Mouse (Mus musculus) CH12.LX (cell line): ENCODE measurements around the gene Thoc5. TPM values are rescaled to one million over a fixed set of nuclear protein-coding genes. Genes with fewer than 3 reads are reported as not detected.

Source experiments
- DNase-seq: peaks from one replicate; pipeline ENCODE4 v3.0.0-alpha.2; 2013; ENCODE audit errors: extremely low read depth
- H3K27ac ChIP-seq: 2 replicates; pipeline ENCODE4 v1.5.1; 2012; ENCODE audit warnings: low read depth, mild to moderate bottlenecking, control low read depth, moderate library complexity; ENCODE audit not compliant: insufficient read depth
- H3K27me3 ChIP-seq: replicated peaks from 2 replicates; pipeline ENCODE3; 2012; ENCODE audit warnings: inconsistent platforms
- H3K36me3 ChIP-seq, 2 experiments: replicated peaks in 1 of 2; 2 replicates each; pipeline versions ENCODE3 to v1.6.1; 2012; ENCODE audit warnings: inconsistent platforms in 1 of 2, low read length in 1 of 2, mild to moderate bottlenecking in 1 of 2, mixed read lengths in 1 of 2, moderate library complexity in 1 of 2; ENCODE audit not compliant: control insufficient read depth in 1 of 2, insufficient read depth in 1 of 2
- H3K4me1 ChIP-seq, 2 experiments: 2 replicates each; pipeline ENCODE4 v1.6.1; 2012; ENCODE audit warnings: inconsistent platforms in 1 of 2, moderate library complexity in 1 of 2; ENCODE audit not compliant: insufficient read depth in 2 of 2, control insufficient read depth in 1 of 2
- H3K4me2 ChIP-seq: 2 replicates; pipeline ENCODE4 v1.6.1; 2012; ENCODE audit warnings: low read depth, mild to moderate bottlenecking, control low read depth; ENCODE audit not compliant: poor library complexity, insufficient read depth, severe bottlenecking
- H3K4me3 ChIP-seq, 3 experiments: fragments of 150-350 bp in 1 of 3; sonication (generic) in 1 of 3; replicated peaks in 1 of 3; 2 replicates each; pipeline versions ENCODE3 to v1.5.1; 2011 to 2012; ENCODE audit warnings: low read depth in 2 of 3, low read length in 2 of 3, mild to moderate bottlenecking in 2 of 3, moderate library complexity in 2 of 3, control low read depth in 1 of 3, improper control_type of control experiment in 1 of 3, inconsistent platforms in 1 of 3, mixed read lengths in 1 of 3; ENCODE audit not compliant: poor library complexity in 1 of 3
- H3K79me2 ChIP-seq: replicated peaks from 2 replicates; pipeline ENCODE4 v1.6.1; 2012; ENCODE audit warnings: mild to moderate bottlenecking, moderate library complexity; ENCODE audit not compliant: control insufficient read depth, poor library complexity, insufficient read depth, severe bottlenecking; ENCODE audit errors: extremely low read depth
- H3K9ac ChIP-seq: 2 replicates; pipeline ENCODE4 v1.6.1; 2012; ENCODE audit warnings: low read depth, mild to moderate bottlenecking, control low read depth, moderate library complexity; ENCODE audit not compliant: insufficient read depth
- H3K9me3 ChIP-seq: replicated peaks from 2 replicates; pipeline ENCODE3; 2012; ENCODE audit warnings: low read length, inconsistent platforms, mixed read lengths
- CHD1 ChIP-seq: IDR thresholded peaks from 2 replicates; pipeline ENCODE4 v1.6.1; 2012; ENCODE audit warnings: low read depth, low read length, improper control_type of control experiment, inconsistent platforms
- CHD2 ChIP-seq: IDR thresholded peaks from 2 replicates; pipeline ENCODE4 v1.6.1; 2011; ENCODE audit warnings: low read length, improper control_type of control experiment
- ETS1 ChIP-seq: conservative IDR thresholded peaks from 2 replicates; pipeline ENCODE4 v1.6.1; 2012; ENCODE audit warnings: low read depth, mild to moderate bottlenecking, inconsistent platforms, low read length, improper control_type of control experiment, moderate library complexity
- HCFC1 ChIP-seq: IDR thresholded peaks from 2 replicates; pipeline ENCODE4 v1.6.1; 2012; ENCODE audit warnings: low read depth, mild to moderate bottlenecking, inconsistent platforms, low read length, improper control_type of control experiment
- JUN ChIP-seq: IDR thresholded peaks from 2 replicates; pipeline ENCODE4 v1.6.1; 2011; ENCODE audit warnings: low read depth, mild to moderate bottlenecking, low read length, improper control_type of control experiment, moderate library complexity; ENCODE audit not compliant: insufficient read depth
- MEF2A ChIP-seq: IDR thresholded peaks from 2 replicates; pipeline ENCODE4 v1.6.1; 2014; ENCODE audit warnings: low read depth, mild to moderate bottlenecking, inconsistent platforms, low read length, improper control_type of control experiment, borderline replicate concordance
- NRF1 ChIP-seq: IDR thresholded peaks from 2 replicates; pipeline ENCODE4 v1.6.1; 2014; ENCODE audit warnings: low read depth, mild to moderate bottlenecking, inconsistent platforms, low read length, improper control_type of control experiment, moderate library complexity
- PAX5 ChIP-seq: IDR thresholded peaks from 2 replicates; pipeline ENCODE4 v1.6.1; 2012; ENCODE audit warnings: low read length, inconsistent platforms, mixed read lengths
- POLR2A ChIP-seq: IDR thresholded peaks from 2 replicates; pipeline ENCODE4 v1.6.1; 2011; ENCODE audit warnings: low read depth, mild to moderate bottlenecking, improper control_type of control experiment, low read length
- SIN3A ChIP-seq: IDR thresholded peaks from 2 replicates; pipeline ENCODE4 v1.6.1; 2012; ENCODE audit warnings: low read length, improper control_type of control experiment, inconsistent platforms
- TBP ChIP-seq: conservative IDR thresholded peaks from 2 replicates; pipeline ENCODE4 v1.6.1; 2011; ENCODE audit warnings: low read depth, low read length, improper control_type of control experiment
- UBTF ChIP-seq: IDR thresholded peaks from 2 replicates; pipeline ENCODE4 v1.6.1; 2012; ENCODE audit warnings: low read depth, mild to moderate bottlenecking, inconsistent platforms, low read length, improper control_type of control experiment, moderate library complexity
- USF1 ChIP-seq: IDR thresholded peaks from 2 replicates; pipeline ENCODE4 v1.6.1; 2014; ENCODE audit warnings: low read depth, mild to moderate bottlenecking, inconsistent platforms, low read length, improper control_type of control experiment
- USF2 ChIP-seq: conservative IDR thresholded peaks from 2 replicates; pipeline ENCODE4 v1.6.1; 2011; ENCODE audit warnings: low read depth, low read length, improper control_type of control experiment
- ZMIZ1 ChIP-seq: IDR thresholded peaks from 2 replicates; pipeline ENCODE4 v1.6.1; 2012; ENCODE audit warnings: low read depth, mild to moderate bottlenecking, inconsistent platforms, low read length, improper control_type of control experiment
- dilution Hi-C: fragments of 300-500 bp; cut with MboI; formaldehyde crosslinking; loops from 2 replicates; pipeline ENCODE4 v1.14.3; 2020; ENCODE audit warnings: low sequenced_read_pairs; ENCODE audit not compliant: extremely low pct_unique_long_range_greater_than_20kb, extremely low pct_ligation_motif_present
- in situ Hi-C: fragments of 300-500 bp; cut with MboI; formaldehyde crosslinking; loops from 3 replicates; pipeline ENCODE4 v1.14.3; 2019; ENCODE audit warnings: low sequenced_read_pairs, low pct_ligation_motif_present, low pct_unique_long_range_greater_than_20kb, mixed read lengths
- polyA plus RNA-seq: library from polyadenylated mRNA; unstranded; fragments of >175 nt; gene quantifications from 2 replicates; pipeline ENCODE4 v1.2.1, GENCODE M21; 2012; ENCODE audit warnings: low read depth; ENCODE audit not compliant: insufficient read length
- total RNA-seq, 2 experiments: library from RNA; depleted of rRNA; stranded (reverse); fragments of 300-350 nt in 1 of 2; fragments of >200 nt in 1 of 2; gene quantifications; 2 replicates each; pipeline ENCODE4 v1.2.3; 2012 to 2014

The Thoc5 gene
- total and polyA plus RNA-seq, 3 experiments, result 37.7 to 83.8 (median 62.7) TPM

DNA sequence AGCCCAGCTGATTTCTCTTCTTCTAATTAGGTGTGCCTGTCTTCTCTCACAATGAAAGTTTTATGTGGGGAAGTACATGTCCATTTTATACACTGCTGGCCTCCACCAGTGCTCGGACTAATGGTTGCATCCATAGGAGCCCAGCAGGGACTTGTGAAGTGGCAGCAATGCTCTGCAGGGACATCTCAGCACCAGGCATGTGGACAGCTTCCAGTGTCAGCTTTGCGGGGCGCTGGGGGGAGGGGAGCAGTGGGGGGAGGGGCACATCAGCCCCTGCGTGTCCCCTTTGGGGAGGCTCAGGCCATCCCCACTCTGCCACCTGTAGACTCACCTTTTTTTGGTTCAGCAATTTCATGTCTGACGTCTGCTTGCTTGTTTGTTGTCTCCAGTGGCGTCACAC is 58.3 kb downstream of the Thoc5 start:
- H3K9me3 ChIP-seq, result no peaks in the 10 kb centered on the region
- in situ Hi-C loops (no loop called here), dilution Hi-C loops (no loop called here)
- no peaks in the 10 kb centered on the region for H3K79me2 ChIP-seq
- H3K4me2 ChIP-seq, result peak overlapping the region; percentile 48
- peaks cover 5 to 8% of the 10 kb centered on the region in 2 experiments; a peak in 3 of 4 replicates for H3K4me1 ChIP-seq
- H3K27ac ChIP-seq, result no peak overlapping the region
- H3K36me3 ChIP-seq, result no peaks in the 10 kb centered on the region
- H3K9ac ChIP-seq, result no peak overlapping the region
- no peak for DNase-seq
- 0 out of 2 replicates have a peak, but pooled peaks have one; percentile 41 for TF ChIP-seq CHD2
- TF ChIP-seq ETS1, result no peak
- TF ChIP-seq CHD1, result no peak
- no peak for TF ChIP-seq MEF2A
- no peak for TF ChIP-seq USF1
- TF ChIP-seq PAX5, result no peak
- H3K4me3 ChIP-seq, result no peak overlapping the region
- H3K27me3 ChIP-seq, result peaks cover 35% of the 10 kb centered on the region

DNA sequence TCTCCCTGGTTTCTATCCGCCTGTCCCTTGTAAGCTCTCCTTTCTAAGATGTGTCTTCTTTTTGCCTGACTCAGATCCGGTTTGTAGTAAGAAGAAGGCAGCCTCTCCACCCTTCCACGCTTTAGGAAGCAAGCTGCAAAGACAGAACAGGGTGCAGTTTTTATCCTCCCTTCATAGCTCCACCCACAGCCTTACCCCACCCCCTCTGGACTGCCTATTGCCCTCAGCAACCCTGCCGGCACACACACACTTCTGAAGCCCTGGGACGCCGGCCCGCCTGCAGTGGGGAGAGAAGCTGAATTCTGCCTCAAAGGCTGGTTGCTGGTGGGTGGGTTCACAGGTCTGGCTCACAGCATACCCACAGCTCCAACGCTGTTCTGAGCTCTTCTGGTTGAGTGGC is 58.8 kb downstream of the Thoc5 start:
- peaks cover 5 to 8% of the 10 kb centered on the region in 2 experiments; a peak in 3 of 4 replicates for H3K4me1 ChIP-seq
- no peaks in the 10 kb centered on the region for H3K9me3 ChIP-seq
- H3K79me2 ChIP-seq, result no peaks in the 10 kb centered on the region
- H3K4me3 ChIP-seq, result no peak overlapping the region
- in situ Hi-C loops (no loop called here), dilution Hi-C loops (no loop called here)
- peaks cover 35% of the 10 kb centered on the region for H3K27me3 ChIP-seq
- peak overlapping the region; percentile 48 for H3K4me2 ChIP-seq
- TF ChIP-seq CHD2, result no peak
- TF ChIP-seq USF2, result no peak
- TF ChIP-seq JUN, result no peak
- no peak for TF ChIP-seq HCFC1
- TF ChIP-seq MEF2A, result no peak
- no peak for TF ChIP-seq UBTF
- TF ChIP-seq USF1, result no peak
- no peak for TF ChIP-seq POLR2A
- TF ChIP-seq NRF1, result no peak
- no peak for TF ChIP-seq SIN3A
- TF ChIP-seq TBP, result no peak
- no peak for TF ChIP-seq ZMIZ1
- peak; percentile 21 for DNase-seq
- H3K36me3 ChIP-seq, result no peaks in the 10 kb centered on the region
- no peak overlapping the region for H3K9ac ChIP-seq
- no peak overlapping the region for H3K27ac ChIP-seq
